Mouse (Mus musculus) neural tube, embryonic 11.5 days (tissue): Measurements from ENCODE around the gene Suclg2. TPM values are rescaled to one million over a fixed set of nuclear protein-coding genes. Genes with fewer than 3 reads are reported as not detected.

ENCODE experiments used
- ATAC-seq: fragments of 200-750 bp; cut with Nextera tagmentation; 2 replicates; pipeline ENCODE4 v1.8.0; 2017; ENCODE audit warnings: moderate number of reproducible peaks, mild to moderate bottlenecking, moderate TSS enrichment, moderate library complexity; ENCODE audit not compliant: insufficient read depth, low FRiP score, low TSS enrichment
- DNase-seq: peaks from one replicate; pipeline ENCODE4 v3.0.0-alpha.2; 2015; ENCODE audit warnings: low spot score
- H3K27ac ChIP-seq: fragments of 300-500 bp; sonication (generic); 2 replicates; pipeline ENCODE4 v1.5.1; 2014; ENCODE audit warnings: low read depth, mild to moderate bottlenecking, low read length
- H3K27me3 ChIP-seq: fragments of 300-500 bp; sonication (generic); 2 replicates; pipeline ENCODE4 v1.6.1; 2014; ENCODE audit warnings: mild to moderate bottlenecking, low read length, mixed read lengths; ENCODE audit not compliant: control insufficient read depth, insufficient read depth
- H3K36me3 ChIP-seq: fragments of 300-500 bp; sonication (generic); 2 replicates; pipeline ENCODE4 v1.6.1; 2014; ENCODE audit warnings: mild to moderate bottlenecking, low read length, moderate library complexity, mixed read lengths; ENCODE audit not compliant: control insufficient read depth, insufficient read depth
- H3K4me1 ChIP-seq: fragments of 300-500 bp; sonication (generic); 2 replicates; pipeline ENCODE4 v1.6.1; 2014; ENCODE audit warnings: low read length, mixed read lengths; ENCODE audit not compliant: control insufficient read depth, insufficient read depth
- H3K4me2 ChIP-seq: fragments of 300-500 bp; sonication (generic); 2 replicates; pipeline ENCODE4 v1.6.1; 2014; ENCODE audit warnings: low read depth, mild to moderate bottlenecking, moderate library complexity
- H3K4me3 ChIP-seq: fragments of 300-500 bp; sonication (generic); 2 replicates; pipeline ENCODE4 v1.5.1; 2014; ENCODE audit warnings: low read depth, low read length
- H3K9ac ChIP-seq: fragments of 300-500 bp; sonication (generic); 2 replicates; pipeline ENCODE4 v1.6.1; 2014; ENCODE audit warnings: mild to moderate bottlenecking, low read length
- H3K9me3 ChIP-seq: fragments of 300-500 bp; sonication (generic); 2 replicates; pipeline ENCODE4 v1.6.1; 2016; ENCODE audit warnings: low read length; ENCODE audit not compliant: control insufficient read depth
- WGBS: fragments of 180-500 bp; shearing (Covaris S2); extraction: QIAGEN DNeasy Blood & Tissue Kit; methylation state at CpG from one replicate; pipeline ENCODE4 v1.1.7; 2014; 5-methylcytosine and 5-hydroxymethylcytosine counted together
- polyA plus RNA-seq: library from polyadenylated mRNA; unstranded; fragments of >200 nt; fragmentation: Nextera tagmentation; extraction: Ambion mirVana; gene quantifications from 2 replicates; pipeline ENCODE4 v1.2.1, GENCODE M21; 2014

Suclg2 gene
- polyA plus RNA-seq, 1 experiment from 2014 or later: 41.7 TPM

DNA sequence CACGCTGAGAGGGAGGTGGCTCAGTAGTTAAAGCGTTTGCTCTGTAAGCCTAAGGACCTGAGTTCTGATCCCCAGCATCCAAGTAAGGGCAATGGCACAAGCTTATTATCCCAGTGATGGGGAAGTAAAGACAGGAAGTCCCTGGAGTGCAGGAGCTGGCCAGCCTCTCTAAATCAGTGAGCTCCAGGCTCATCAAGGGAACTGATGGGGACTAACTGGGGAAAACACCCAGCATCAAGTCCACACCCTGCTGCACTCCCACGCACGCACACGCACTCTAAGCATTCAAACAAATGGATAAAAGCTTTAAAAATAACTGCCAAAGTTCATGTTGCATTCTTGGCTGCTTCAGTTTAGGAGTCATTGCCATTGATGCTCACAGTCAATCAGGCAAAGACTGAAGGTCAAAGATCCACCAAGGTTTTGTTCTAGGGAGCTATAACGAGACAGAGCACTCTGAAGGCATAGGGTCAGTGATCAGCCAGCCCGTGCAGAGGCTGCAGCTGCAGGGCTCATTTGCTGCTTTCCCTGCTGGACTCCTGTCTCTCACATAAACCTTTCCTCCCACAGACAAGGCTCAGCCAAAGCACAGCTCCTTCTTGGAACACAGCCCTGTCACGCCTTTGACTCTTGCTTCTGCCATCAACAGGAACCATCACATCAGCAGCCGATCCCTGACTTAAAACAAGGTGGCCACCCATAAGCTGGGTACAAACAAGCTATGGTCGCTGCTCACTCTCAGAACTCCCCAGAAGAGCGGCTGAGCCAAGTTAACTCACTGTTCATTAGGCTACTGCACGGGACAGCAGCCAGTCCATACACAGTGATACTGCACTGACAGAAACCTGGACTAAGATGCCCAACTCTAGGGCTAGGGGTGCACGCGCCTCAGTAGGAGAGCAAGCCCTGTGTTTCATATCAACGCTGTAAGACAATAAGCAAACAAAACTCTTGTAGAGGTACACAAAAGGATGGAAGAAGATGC lies 121.5 kb downstream of the Suclg2 start:
- WGBS: 81% methylated on average over 15 of the region's 15 CpGs
- no peaks in the 10 kb centered on the region for H3K27me3 ChIP-seq
- no peak overlapping the region for H3K4me2 ChIP-seq
- H3K36me3 ChIP-seq: no peaks in the 10 kb centered on the region
- no peak overlapping the region for H3K27ac ChIP-seq
- H3K9me3 ChIP-seq: no peaks in the 10 kb centered on the region
- no peak for ATAC-seq
- H3K4me3 ChIP-seq: no peak overlapping the region
- H3K4me1 ChIP-seq: no peaks in the 10 kb centered on the region
- DNase-seq: no peak
- H3K9ac ChIP-seq: no peak overlapping the region

DNA sequence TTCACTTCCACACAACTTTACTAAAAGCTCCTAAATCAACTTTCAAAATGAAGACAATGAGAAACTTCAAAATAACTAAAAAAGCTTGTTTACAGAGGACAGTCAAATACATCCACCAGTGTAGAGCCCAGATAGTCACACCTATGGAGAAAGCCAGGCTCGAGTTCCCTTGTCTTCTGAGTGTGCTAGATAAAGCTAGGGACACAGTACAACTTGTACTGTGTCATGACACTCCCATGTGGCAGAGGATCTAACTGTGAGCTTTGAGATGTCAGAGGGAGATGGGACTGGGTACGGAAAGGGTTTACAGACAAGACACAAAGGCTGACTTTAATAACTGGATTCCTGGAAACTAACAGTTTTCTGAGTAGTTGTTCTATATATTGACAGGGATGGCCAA lies 122.7 kb downstream of the Suclg2 start:
- no peak overlapping the region for H3K9ac ChIP-seq
- no peaks in the 10 kb centered on the region for H3K36me3 ChIP-seq
- ATAC-seq: no peak
- no peaks in the 10 kb centered on the region for H3K27me3 ChIP-seq
- H3K9me3 ChIP-seq: no peaks in the 10 kb centered on the region
- WGBS: 86% methylated on average over 2 of the region's 2 CpGs
- H3K4me2 ChIP-seq: no peak overlapping the region
- H3K4me1 ChIP-seq: no peaks in the 10 kb centered on the region
- no peak overlapping the region for H3K27ac ChIP-seq
- H3K4me3 ChIP-seq: no peak overlapping the region
- no peak for DNase-seq

DNA sequence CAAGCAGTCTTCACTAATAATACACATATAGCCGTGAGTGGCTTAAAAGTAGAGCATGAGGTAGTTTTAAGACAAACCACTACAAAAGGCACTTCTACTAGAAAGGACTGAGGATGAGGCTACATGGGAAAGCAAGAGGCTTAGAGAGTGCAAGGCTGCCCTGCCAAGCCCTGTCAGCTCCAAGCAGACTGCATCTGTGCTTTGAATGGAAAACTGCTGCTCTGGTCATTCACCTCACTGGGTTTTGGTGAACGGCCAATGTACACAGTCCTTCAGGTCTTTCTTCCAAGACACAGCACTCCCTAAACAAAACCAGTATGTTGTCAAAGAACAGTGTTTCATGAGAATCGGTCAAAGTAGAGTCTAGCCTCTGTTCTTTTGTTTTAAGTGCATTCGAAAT lies 124.4 kb downstream of the Suclg2 start:
- Histone ChIP-seq H3K36me3 (no peaks in the 10 kb centered on the region), H3K4me1 (peaks cover 3% of the 10 kb centered on the region; the same call in 1 of the 2 replicates), H3K27ac (no peak overlapping the region), H3K9me3 (no peaks in the 10 kb centered on the region), H3K27me3 (no peaks in the 10 kb centered on the region), H3K4me3 (no peak overlapping the region), H3K4me2 (no peak overlapping the region), H3K9ac (no peak overlapping the region)
- DNase-seq: no peak
- ATAC-seq: no peak
- 83% methylated on average over 4 of the region's 4 CpGs for WGBS

DNA sequence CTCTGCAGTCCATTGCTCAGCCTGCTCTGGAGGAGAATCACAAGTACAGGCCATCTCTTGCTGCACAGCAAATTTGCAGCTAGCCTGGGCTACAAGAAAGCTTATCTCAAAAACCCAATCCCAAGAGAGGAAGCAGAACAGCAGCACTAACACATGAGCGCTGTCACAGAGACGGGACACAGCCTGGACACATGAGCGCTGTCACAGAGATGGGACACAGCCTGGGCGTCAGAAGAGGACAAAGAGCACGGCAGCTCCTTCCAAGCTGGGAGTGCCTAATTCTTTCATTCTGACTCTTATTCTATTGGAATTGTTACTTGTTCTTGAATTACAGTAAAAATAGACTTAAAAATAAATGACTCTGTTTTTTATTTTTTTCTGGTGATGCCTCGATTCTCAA lies 126.2 kb downstream of the Suclg2 start:
- peaks cover 3% of the 10 kb centered on the region; the same call in 1 of the 2 replicates for H3K4me1 ChIP-seq
- no peaks in the 10 kb centered on the region for H3K27me3 ChIP-seq
- no peak overlapping the region for H3K4me2 ChIP-seq
- 90% methylated on average over 6 of the region's 6 CpGs for WGBS
- H3K9ac ChIP-seq: no peak overlapping the region
- no peak overlapping the region for H3K4me3 ChIP-seq
- DNase-seq: no peak
- ATAC-seq: no peak
- H3K36me3 ChIP-seq: no peaks in the 10 kb centered on the region
- no peaks in the 10 kb centered on the region for H3K9me3 ChIP-seq
- no peak overlapping the region for H3K27ac ChIP-seq

DNA sequence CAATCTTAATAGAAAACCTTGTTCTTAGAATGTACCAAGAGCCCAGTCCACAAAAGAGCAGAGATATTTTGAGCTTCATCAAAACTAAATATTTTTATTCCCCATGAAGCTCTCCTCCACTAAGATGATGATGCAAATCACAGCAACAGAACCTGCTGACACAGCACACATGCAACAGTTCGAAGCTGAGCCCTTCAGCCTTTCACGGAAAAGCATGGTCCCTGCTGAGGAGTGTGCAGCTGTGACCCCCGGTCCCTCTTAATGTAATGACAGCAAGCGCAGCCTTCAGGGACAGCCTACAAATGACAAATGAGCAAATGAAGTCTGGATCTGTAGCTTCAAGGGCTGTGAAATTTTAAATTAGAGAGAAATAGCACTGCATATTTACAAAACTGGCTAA lies 128.1 kb downstream of the Suclg2 start:
- ATAC-seq: no peak
- no peaks in the 10 kb centered on the region for H3K36me3 ChIP-seq
- no peak overlapping the region for H3K4me2 ChIP-seq
- no peak overlapping the region for H3K4me3 ChIP-seq
- 23% methylated on average over 4 of the region's 4 CpGs for WGBS
- H3K9me3 ChIP-seq: no peaks in the 10 kb centered on the region
- H3K4me1 ChIP-seq: peaks cover 3% of the 10 kb centered on the region; the same call in 1 of the 2 replicates
- no peak overlapping the region for H3K27ac ChIP-seq
- H3K9ac ChIP-seq: no peak overlapping the region
- peak; percentile 47 for DNase-seq
- H3K27me3 ChIP-seq: no peaks in the 10 kb centered on the region

DNA sequence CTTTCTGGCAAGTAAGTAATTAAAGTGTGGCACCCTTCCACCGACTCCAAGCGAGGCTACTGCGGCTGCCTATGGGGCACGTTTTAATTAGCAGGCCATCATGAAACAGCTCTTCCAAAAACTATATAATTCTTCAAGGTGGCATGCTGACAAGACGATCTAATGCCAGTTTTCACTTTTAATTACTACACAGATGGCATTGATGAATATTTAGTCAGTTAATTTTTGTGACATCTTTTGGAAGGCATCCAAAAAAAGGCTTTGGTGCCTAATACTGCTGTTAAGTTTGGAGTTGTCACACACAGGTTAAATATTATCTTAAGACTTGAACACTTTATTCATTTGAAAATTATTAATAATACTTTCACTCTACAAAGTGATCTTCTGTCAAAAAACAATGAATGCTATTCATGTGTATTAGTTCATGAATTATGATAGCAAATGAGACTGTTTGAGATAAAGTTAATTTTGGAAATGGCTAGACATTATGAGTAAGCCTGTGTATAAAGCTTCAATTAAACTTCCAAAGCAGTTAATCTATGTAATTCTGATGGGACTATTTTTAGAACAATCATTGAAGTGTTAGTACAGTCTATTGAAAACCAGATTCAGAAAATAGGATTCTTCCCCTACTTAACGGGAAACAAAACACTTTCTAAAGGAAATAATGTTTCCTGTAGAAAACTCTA lies 131.3 kb downstream of the Suclg2 start:
- Histone ChIP-seq H3K4me1 (peaks cover 3% of the 10 kb centered on the region; the same call in 1 of the 2 replicates), H3K9ac (no peak overlapping the region), H3K9me3 (no peaks in the 10 kb centered on the region), H3K4me2 (no peak overlapping the region), H3K27me3 (no peaks in the 10 kb centered on the region), H3K4me3 (no peak overlapping the region), H3K36me3 (no peaks in the 10 kb centered on the region), H3K27ac (no peak overlapping the region)
- WGBS: 91% methylated on average over 6 of the region's 6 CpGs
- DNase-seq: no peak
- ATAC-seq: no peak

DNA sequence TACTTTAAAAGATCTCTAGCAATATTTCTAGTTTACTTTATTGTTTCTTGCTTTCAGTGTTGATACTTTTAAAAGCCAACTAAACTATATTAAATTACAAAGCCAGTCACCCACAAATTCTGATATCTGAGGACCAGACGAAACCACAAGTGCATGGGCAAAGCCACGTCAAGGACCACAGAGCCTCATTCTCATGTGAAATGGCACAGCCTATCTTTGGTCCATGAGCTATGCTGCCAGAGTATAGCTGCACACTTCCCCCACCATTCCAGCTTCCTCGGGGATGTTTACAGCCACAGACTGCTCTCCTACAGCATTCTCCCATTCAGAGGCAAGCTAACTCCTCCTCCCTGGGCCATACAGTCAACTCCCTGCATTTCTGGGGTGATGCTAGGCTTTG lies 136.7 kb downstream of the Suclg2 start:
- Histone ChIP-seq H3K4me1 (no peaks in the 10 kb centered on the region), H3K4me2 (no peak overlapping the region), H3K27me3 (no peaks in the 10 kb centered on the region), H3K27ac (no peak overlapping the region), H3K9ac (no peak overlapping the region), H3K4me3 (no peak overlapping the region), H3K36me3 (no peaks in the 10 kb centered on the region), H3K9me3 (no peaks in the 10 kb centered on the region)
- DNase-seq: no peak
- ATAC-seq: no peak
- WGBS: 75% methylated on average over 3 of the region's 3 CpGs

DNA sequence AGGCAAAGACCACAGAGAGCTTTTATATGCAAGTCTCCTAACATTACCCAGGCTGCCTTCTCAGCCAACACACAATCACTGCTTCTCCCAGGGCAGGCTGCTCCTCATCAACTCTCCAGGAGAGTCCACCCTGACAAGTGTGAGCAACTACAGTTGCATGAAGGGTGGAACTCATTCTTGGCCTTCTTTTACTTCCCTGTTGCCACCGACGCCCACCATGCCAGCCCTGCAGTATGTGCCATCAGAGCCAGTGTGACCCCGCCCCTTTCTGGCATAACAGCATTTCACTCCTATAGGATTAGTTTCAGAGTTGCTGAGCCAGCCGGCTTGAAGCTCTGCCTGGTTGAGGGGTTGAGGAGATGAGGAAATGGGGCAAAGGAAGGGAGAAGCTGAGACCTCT lies 138.8 kb downstream of the Suclg2 start:
- no peak overlapping the region for H3K9ac ChIP-seq
- no peak for DNase-seq
- no peak overlapping the region for H3K27ac ChIP-seq

More for the DNA sequence above, 138.8 kb downstream of the Suclg2 start:
- H3K36me3 ChIP-seq: no peaks in the 10 kb centered on the region
- 91% methylated on average over 4 of the region's 4 CpGs for WGBS
- H3K9me3 ChIP-seq: no peaks in the 10 kb centered on the region
- no peaks in the 10 kb centered on the region for H3K27me3 ChIP-seq
- no peak overlapping the region for H3K4me3 ChIP-seq
- no peak overlapping the region for H3K4me2 ChIP-seq
- no peaks in the 10 kb centered on the region for H3K4me1 ChIP-seq
- no peak for ATAC-seq
